8 mouse cellular contexts compared by ENCODE assay signal in the genomic region with DNA sequence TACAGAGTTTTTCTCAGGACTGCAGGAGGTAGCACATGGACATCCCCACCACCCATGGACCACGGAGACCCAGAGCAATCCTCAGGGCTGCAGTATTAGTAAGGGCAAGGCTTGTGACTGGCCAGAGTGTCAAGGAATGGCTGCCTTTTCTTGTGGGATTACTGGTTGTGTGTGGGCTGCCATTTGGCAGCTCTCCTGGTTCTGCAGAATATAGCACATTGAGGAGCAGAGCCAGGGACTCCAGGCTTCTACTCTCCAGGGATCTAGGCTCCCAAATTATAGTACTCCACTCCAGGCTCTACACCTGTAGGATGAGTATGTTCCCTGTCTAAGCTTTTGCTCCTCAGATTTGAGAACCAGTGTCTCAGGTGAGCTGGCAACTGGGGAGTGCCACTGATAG.
"Had no signal": no experiment of that assay in that cellular context is flagged by ENCODE, and none has a peak within 500 bp of the region (broad histone marks: within the 10 kb centered on the region; RNA-seq: fewer than 3 reads in every experiment).

No protein-coding gene starts in this region.

- DNase-seq: kidney, adult 18-20 months; kidney, postnatal 10 days; kidney, postnatal 4 days; liver; liver, embryonic 13.5 days; liver, postnatal 0 days; lung, postnatal 14 days; thymus, postnatal 36 days had no signal
